Mouse (Mus musculus): ENCODE results near the gene Osbpl10.
"Not testable (repeated sequence)": the region's sequence is repeated elsewhere in the genome, so short reads cannot be mapped to it uniquely, and the experiment has no call there.

The Osbpl10 gene

GRCm38 (mm10) chr9:115272451-115272850, 294.1 kb downstream of the Osbpl10 start:
- not testable (repeated sequence) for DNase-seq (ENCODE audit: low read depth, low spot score)

GRCm38 (mm10) chr9:115273095-115273649, 294.8 kb downstream of the Osbpl10 start:
- no peak for DNase-seq (ENCODE audit: low read depth, low spot score)

GRCm38 (mm10) chr9:115274806-115275205, 296.4 kb downstream of the Osbpl10 start:
- no peak for DNase-seq (ENCODE audit: low read depth, low spot score)

GRCm38 (mm10) chr9:115278641-115279040, 300.3 kb downstream of the Osbpl10 start:
- no peak for DNase-seq (ENCODE audit: low read depth, low spot score)

Measured in telencephalon, adult 2 months (tissue).